Mouse (Mus musculus): ENCODE data around the gene Itgad. TPM values are rescaled to one million over a fixed set of nuclear protein-coding genes. Genes with fewer than 3 reads are reported as not detected.

Gene Itgad
- polyA plus RNA-seq, 1 experiment = 6.9 TPM

DNA sequence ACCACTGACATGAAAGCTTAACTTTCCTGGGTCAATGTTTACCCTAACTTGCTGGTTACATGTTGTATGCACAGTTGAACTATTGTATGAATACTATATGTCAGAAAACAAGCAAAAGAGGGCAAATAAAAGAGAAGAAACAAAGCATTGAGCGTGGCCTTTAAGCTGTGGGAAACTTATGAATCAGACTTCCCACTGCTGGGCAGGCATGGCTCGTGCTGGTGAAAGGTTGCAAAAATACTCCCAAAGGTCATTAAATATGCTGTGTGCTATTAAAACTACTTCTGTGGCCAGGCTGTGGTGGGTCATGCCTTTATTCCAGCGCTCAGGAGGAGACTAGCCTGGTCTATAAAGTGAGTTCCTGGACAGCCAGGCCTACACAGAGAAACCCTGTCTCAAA, 15.8 kb downstream of the Itgad start:
- Histone ChIP-seq H3K36me3 (ENCODE audit: control insufficient read depth, insufficient read depth, low read length) (no peaks in the 10 kb centered on the region), H3K4me3 (ENCODE audit: control insufficient read depth, insufficient read depth, low read length) (no peak overlapping the region), H3K4me1 (replicated peaks; ENCODE audit: control insufficient read depth, insufficient read depth, low read length) (0 out of 2 replicates have a peak, but pooled peaks cover 2% of the 10 kb centered on the region), H3K27ac (ENCODE audit: control insufficient read depth, insufficient read depth, low read length) (no peak overlapping the region), H3K27me3 (ENCODE audit: control insufficient read depth, insufficient read depth, low read length) (no peaks in the 10 kb centered on the region)
- TF ChIP-seq CTCF (IDR thresholded peaks at IDR 0.05; ENCODE audit: borderline replicate concordance, control insufficient read depth, extremely low read depth, insufficient read depth, low read length, poor library complexity) (no peak), POLR2A (IDR thresholded peaks at IDR 0.05; ENCODE audit: control insufficient read depth, extremely low read depth, insufficient read depth, low read length, poor library complexity) (no peak)
- WGBS = 94% methylated on average over 3 of the region's 3 CpGs
- no peak for DNase-seq

DNA sequence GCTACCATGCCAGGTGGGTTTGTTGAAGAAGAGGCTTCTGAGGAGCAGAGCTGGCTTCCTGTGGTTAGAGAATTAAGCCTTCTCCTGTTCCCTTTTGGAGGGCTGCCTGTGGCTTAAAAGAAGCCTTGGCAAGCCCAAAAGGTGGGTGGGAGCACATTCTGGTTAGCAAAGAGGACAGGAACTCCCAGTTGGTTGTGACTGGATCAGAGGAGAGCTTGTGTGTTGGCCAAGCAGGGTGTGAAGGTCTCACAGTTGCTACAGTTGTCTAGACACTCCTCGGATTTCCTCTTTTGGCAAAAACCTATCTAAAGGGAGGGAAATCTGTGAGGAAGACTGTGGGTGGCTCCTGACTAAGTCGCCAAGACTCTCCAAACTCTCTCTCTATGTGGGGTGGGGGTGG, 24.2 kb downstream of the Itgad start:
- TF ChIP-seq CTCF (IDR thresholded peaks at IDR 0.05; ENCODE audit: borderline replicate concordance, control insufficient read depth, extremely low read depth, insufficient read depth, low read length, poor library complexity) (no peak), POLR2A (IDR thresholded peaks at IDR 0.05; ENCODE audit: control insufficient read depth, extremely low read depth, insufficient read depth, low read length, poor library complexity) (no peak)
- Histone ChIP-seq H3K36me3 (ENCODE audit: control insufficient read depth, insufficient read depth, low read length) (no peaks in the 10 kb centered on the region), H3K27ac (ENCODE audit: control insufficient read depth, insufficient read depth, low read length) (no peak overlapping the region), H3K27me3 (ENCODE audit: control insufficient read depth, insufficient read depth, low read length) (no peaks in the 10 kb centered on the region), H3K4me3 (ENCODE audit: control insufficient read depth, insufficient read depth, low read length) (no peak overlapping the region), H3K4me1 (replicated peaks; ENCODE audit: control insufficient read depth, insufficient read depth, low read length) (peaks cover 61% of the 10 kb centered on the region)
- no peak for DNase-seq
- 21% methylated on average over 2 of the region's 2 CpGs for WGBS

DNA sequence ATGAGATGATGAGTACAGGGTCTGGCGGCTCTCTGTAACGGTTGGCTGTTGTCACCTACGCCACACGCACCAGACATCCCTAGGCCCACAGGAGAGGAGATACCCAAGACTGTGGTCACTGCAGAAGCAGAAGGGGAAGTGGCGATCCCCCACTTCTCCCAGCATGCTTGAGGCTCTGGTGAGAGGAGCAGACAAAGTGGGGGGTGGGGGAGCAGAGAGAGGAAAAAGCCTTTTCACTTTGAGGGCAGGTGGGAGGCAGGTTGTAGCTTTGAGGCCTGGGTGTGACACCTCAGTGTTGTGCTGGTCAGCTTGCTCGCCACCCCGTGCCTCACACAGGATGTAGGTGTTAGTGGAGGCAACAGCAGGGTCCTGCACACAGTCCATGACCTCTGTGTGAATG, 25.9 kb downstream of the Itgad start:
- peak; percentile 42 for DNase-seq
- peaks cover 67% of the 10 kb centered on the region for H3K4me1 ChIP-seq (replicated peaks; ENCODE audit: control insufficient read depth, insufficient read depth, low read length)
- no peaks in the 10 kb centered on the region for H3K36me3 ChIP-seq (ENCODE audit: control insufficient read depth, insufficient read depth, low read length)
- peak overlapping the region; percentile 53 for H3K27ac ChIP-seq (ENCODE audit: control insufficient read depth, insufficient read depth, low read length)
- TF ChIP-seq POLR2A (IDR thresholded peaks at IDR 0.05; ENCODE audit: control insufficient read depth, extremely low read depth, insufficient read depth, low read length, poor library complexity) (no peak), CTCF (IDR thresholded peaks at IDR 0.05; ENCODE audit: borderline replicate concordance, control insufficient read depth, extremely low read depth, insufficient read depth, low read length, poor library complexity) (no peak)
- no peaks in the 10 kb centered on the region for H3K27me3 ChIP-seq (ENCODE audit: control insufficient read depth, insufficient read depth, low read length)
- WGBS = 26% methylated on average over 7 of the region's 7 CpGs
- H3K4me3 ChIP-seq (ENCODE audit: control insufficient read depth, insufficient read depth, low read length) = no peak overlapping the region

GRCm38 (mm10) chr7:128180546-128180945, 26.4 kb downstream of the Itgad start:
- peak; percentile 44 for DNase-seq
- TF ChIP-seq POLR2A (IDR thresholded peaks at IDR 0.05; ENCODE audit: control insufficient read depth, extremely low read depth, insufficient read depth, low read length, poor library complexity) = no peak
- no peak for TF ChIP-seq CTCF (IDR thresholded peaks at IDR 0.05; ENCODE audit: borderline replicate concordance, control insufficient read depth, extremely low read depth, insufficient read depth, low read length, poor library complexity)
- Histone ChIP-seq H3K27ac (ENCODE audit: control insufficient read depth, insufficient read depth, low read length) (peak overlapping the region; percentile 53), H3K4me1 (replicated peaks; ENCODE audit: control insufficient read depth, insufficient read depth, low read length) (peaks cover 67% of the 10 kb centered on the region), H3K27me3 (ENCODE audit: control insufficient read depth, insufficient read depth, low read length) (no peaks in the 10 kb centered on the region), H3K4me3 (ENCODE audit: control insufficient read depth, insufficient read depth, low read length) (no peak overlapping the region), H3K36me3 (ENCODE audit: control insufficient read depth, insufficient read depth, low read length) (no peaks in the 10 kb centered on the region)
- WGBS = 21% methylated on average over 6 of the region's 6 CpGs

DNA sequence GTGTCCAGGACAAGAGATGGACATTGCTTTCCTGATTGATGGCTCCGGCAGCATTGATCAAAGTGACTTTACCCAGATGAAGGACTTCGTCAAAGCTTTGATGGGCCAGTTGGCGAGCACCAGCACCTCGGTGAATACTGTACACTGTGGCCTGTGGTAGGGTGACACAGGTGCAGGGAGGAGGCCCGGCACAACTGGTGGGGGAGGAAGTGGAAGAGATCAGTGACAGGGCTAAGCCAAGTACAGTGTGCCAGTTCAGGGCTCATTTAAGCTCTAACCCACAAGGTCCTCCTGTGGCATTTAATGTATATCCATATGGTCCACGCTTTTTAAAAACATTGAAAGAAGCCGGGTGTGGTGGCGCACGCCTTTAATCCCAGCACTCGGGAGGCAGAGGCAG, 27.5 kb downstream of the Itgad start:
- no peak overlapping the region for H3K4me3 ChIP-seq (ENCODE audit: control insufficient read depth, insufficient read depth, low read length)
- H3K4me1 ChIP-seq (replicated peaks; ENCODE audit: control insufficient read depth, insufficient read depth, low read length) = peaks cover 60% of the 10 kb centered on the region
- peak overlapping the region; percentile 61; the same call in 1 of the 2 replicates for H3K27ac ChIP-seq (ENCODE audit: control insufficient read depth, insufficient read depth, low read length)
- WGBS = 10% methylated on average over 10 of the region's 10 CpGs
- peak; percentile 62 for DNase-seq
- H3K36me3 ChIP-seq (ENCODE audit: control insufficient read depth, insufficient read depth, low read length) = no peaks in the 10 kb centered on the region
- no peaks in the 10 kb centered on the region for H3K27me3 ChIP-seq (ENCODE audit: control insufficient read depth, insufficient read depth, low read length)
- no peak for TF ChIP-seq CTCF (IDR thresholded peaks at IDR 0.05; ENCODE audit: borderline replicate concordance, control insufficient read depth, extremely low read depth, insufficient read depth, low read length, poor library complexity)

GRCm38 (mm10) chr7:128201607-128202006, 47.4 kb downstream of the Itgad start:
- Histone ChIP-seq H3K27ac (ENCODE audit: control insufficient read depth, insufficient read depth, low read length) (no peak overlapping the region), H3K36me3 (ENCODE audit: control insufficient read depth, insufficient read depth, low read length) (no peaks in the 10 kb centered on the region), H3K4me3 (ENCODE audit: control insufficient read depth, insufficient read depth, low read length) (no peak overlapping the region), H3K4me1 (replicated peaks; ENCODE audit: control insufficient read depth, insufficient read depth, low read length) (peaks cover 8% of the 10 kb centered on the region; the same call in 1 of the 2 replicates), H3K27me3 (ENCODE audit: control insufficient read depth, insufficient read depth, low read length) (no peaks in the 10 kb centered on the region)
- TF ChIP-seq POLR2A (IDR thresholded peaks at IDR 0.05; ENCODE audit: control insufficient read depth, extremely low read depth, insufficient read depth, low read length, poor library complexity) = no peak
- no peak for TF ChIP-seq CTCF (IDR thresholded peaks at IDR 0.05; ENCODE audit: borderline replicate concordance, control insufficient read depth, extremely low read depth, insufficient read depth, low read length, poor library complexity)
- 95% methylated on average over 9 of the region's 9 CpGs for whole genome bisulfite sequencing
- DNase-seq = no peak

DNA sequence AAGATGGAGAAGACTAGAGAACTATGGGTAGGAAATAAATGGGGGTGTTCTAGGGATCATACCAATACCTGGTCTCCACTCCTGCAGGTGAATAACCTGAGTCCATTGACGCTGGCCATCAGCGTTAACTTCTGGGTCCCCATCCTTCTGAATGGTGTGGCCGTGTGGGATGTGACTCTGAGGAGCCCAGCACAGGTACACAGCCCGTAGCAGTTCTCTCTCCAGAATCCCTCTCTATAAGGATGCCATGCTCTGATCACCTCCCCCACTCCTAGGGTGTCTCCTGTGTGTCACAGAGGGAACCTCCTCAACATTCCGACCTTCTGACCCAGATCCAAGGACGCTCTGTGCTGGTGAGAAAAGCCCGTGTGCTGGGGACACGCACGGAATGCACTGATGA, 48.9 kb downstream of the Itgad start:
- no peaks in the 10 kb centered on the region for H3K36me3 ChIP-seq (ENCODE audit: control insufficient read depth, insufficient read depth, low read length)
- no peak for DNase-seq
- no peak overlapping the region for H3K4me3 ChIP-seq (ENCODE audit: control insufficient read depth, insufficient read depth, low read length)
- no peak overlapping the region for H3K27ac ChIP-seq (ENCODE audit: control insufficient read depth, insufficient read depth, low read length)
- TF ChIP-seq CTCF (IDR thresholded peaks at IDR 0.05; ENCODE audit: borderline replicate concordance, control insufficient read depth, extremely low read depth, insufficient read depth, low read length, poor library complexity) (no peak), POLR2A (IDR thresholded peaks at IDR 0.05; ENCODE audit: control insufficient read depth, extremely low read depth, insufficient read depth, low read length, poor library complexity) (no peak)
- peaks cover 8% of the 10 kb centered on the region; the same call in 1 of the 2 replicates for H3K4me1 ChIP-seq (replicated peaks; ENCODE audit: control insufficient read depth, insufficient read depth, low read length)
- 96% methylated on average over 9 of the region's 9 CpGs for WGBS
- no peaks in the 10 kb centered on the region for H3K27me3 ChIP-seq (ENCODE audit: control insufficient read depth, insufficient read depth, low read length)
